9 mouse cellular contexts compared by ENCODE assay signal in genomic region chr7:81303682-81304081, GRCm38 (mm10). TPM values are rescaled to one million over a fixed set of nuclear protein-coding genes. Genes with fewer than 3 reads are reported as not detected.
A peak's percentile ranks its signal among the peaks of the same experiment; 100 is the strongest.
DNase-seq lines count a peak whose midpoint lies in the region; ATAC-seq lines count a peak whose summit lies in the region.
"Had no signal": no experiment of that assay in that cellular context is flagged by ENCODE, and none has a peak within 500 bp of the region (broad histone marks: within the 10 kb centered on the region; RNA-seq: fewer than 3 reads in every experiment).

No protein-coding gene starts in this region.

- intact Hi-C loops in gastrocnemius, postnatal 14 days (cut with DNase I; ENCODE audit: low total_unique reads) = loop anchor here (5.0 kb wide), 1 partner anchor 41 kb away; no protein-coding TSS in a partner anchor

- H3K9ac ChIP-seq in midbrain, embryonic 16.5 days (ENCODE audit: low read depth, low read length) = no peak overlapping the region
- H3K9ac ChIP-seq: liver, embryonic 13.5 days had no signal

- no peak overlapping the region for H3K4me3 ChIP-seq in midbrain, embryonic 16.5 days (ENCODE audit: low read depth, low read length)
- H3K4me3 ChIP-seq: liver, embryonic 13.5 days had no signal

- H3K4me1 ChIP-seq in midbrain, embryonic 16.5 days (ENCODE audit: control insufficient read depth, insufficient read depth, low read length) = peaks cover 3% of the 10 kb centered on the region; the same call in 1 of the 2 replicates
- H3K4me1 ChIP-seq: liver, embryonic 13.5 days had no signal

- no peaks in the 10 kb centered on the region for H3K9me3 ChIP-seq in midbrain, embryonic 16.5 days (replicated peaks; ENCODE audit: control insufficient read depth, low read length, poor library complexity, severe bottlenecking)
- H3K9me3 ChIP-seq: liver, embryonic 13.5 days had no signal

- H3K4me2 ChIP-seq in midbrain, embryonic 16.5 days (ENCODE audit: low read length) = no peak overlapping the region
- H3K4me2 ChIP-seq: liver, embryonic 13.5 days had no signal

- no peak overlapping the region for H3K27ac ChIP-seq in midbrain, embryonic 16.5 days (ENCODE audit: low read length)
- H3K27ac ChIP-seq: liver, embryonic 13.5 days had no signal

- H3K36me3 ChIP-seq in midbrain, embryonic 16.5 days (ENCODE audit: control insufficient read depth, insufficient read depth, low read length) = no peaks in the 10 kb centered on the region
- H3K36me3 ChIP-seq: liver, embryonic 13.5 days had no signal

- 93% methylated on average over 2 of the region's 2 CpGs for WGBS in midbrain, embryonic 16.5 days

- no peaks in the 10 kb centered on the region for H3K27me3 ChIP-seq in midbrain, embryonic 16.5 days (ENCODE audit: control insufficient read depth, insufficient read depth, low read depth, low read length)
- H3K27me3 ChIP-seq: liver, embryonic 13.5 days had no signal

- peak; percentile 28 to 36 for DNase-seq in gastrocnemius, adult 8-10 months (ENCODE audit: low spot score in 2 of 2)
- no peak for DNase-seq in gastrocnemius, postnatal 14 days
- DNase-seq in A20 (ENCODE audit: low read depth, low spot score) = peak; percentile 20
- DNase-seq in adrenal gland, postnatal 36 days = peak; percentile 24 to 42
- peak; percentile 14 for DNase-seq in lung, postnatal 10 days
- DNase-seq in yolk sac, embryonic 10.5 days (ENCODE audit: low spot score) = no peak
- DNase-seq: liver, embryonic 13.5 days had no signal

- no peak for ATAC-seq in midbrain, embryonic 16.5 days
- ATAC-seq in activated CD4-positive, CD25-positive, alpha-beta regulatory T cell, adult 4 months = no peak

RNA-seq across cellular contexts. Expression of gene Rps17, which starts 41.4 kb away (rescaled TPM):
- total RNA-seq in gastrocnemius, adult 8-10 months (2022) = 100 to 1,000 TPM; 756 to 885 (median 813) TPM
- 1,000 to 10,000 TPM in 1 of 2 experiments, 100 to 1,000 TPM in 1; 890 to 1,010 TPM for total RNA-seq in gastrocnemius, postnatal 14 days (2021)
- 1,000 to 10,000 TPM; 1,209 to 1,218 TPM for total RNA-seq in adrenal gland, postnatal 36 days (2021)
- polyA plus RNA-seq in midbrain, embryonic 16.5 days (2015; fragmentation: Nextera tagmentation; extraction: Ambion mirVana) = 594 and 636 TPM in 2 replicates
- polyA plus RNA-seq in activated CD4-positive, CD25-positive, alpha-beta regulatory T cell, adult 4 months (2017; shearing (Covaris generic)) = 1,000 to 10,000 TPM; 1,375 to 1,389 TPM

Comparison
In these comparisons a context has a peak if more than half of its experiments do, and no peak if none do; other contexts are left out.
1. DNase-seq: peak in gastrocnemius, adult 8-10 months (2 of 2), A20 (single experiment), adrenal gland, postnatal 36 days (2 of 2) and lung, postnatal 10 days (single experiment); none in gastrocnemius, postnatal 14 days (single experiment) and yolk sac, embryonic 10.5 days (single experiment).